Mouse (Mus musculus) kidney, embryonic 16.5 days (tissue): ENCODE data around the gene Atp5h. TPM values are rescaled to one million over a fixed set of nuclear protein-coding genes. Genes with fewer than 3 reads are reported as not detected.
"Not testable (repeated sequence)": the region's sequence is repeated elsewhere in the genome, so short reads cannot be mapped to it uniquely, and the experiment has no call there.

Source experiments
- ATAC-seq: fragments of 200-750 bp; cut with Nextera tagmentation; 2 replicates; pipeline ENCODE4 v1.8.0; 2017; ENCODE audit warnings: moderate TSS enrichment; ENCODE audit not compliant: low FRiP score, low TSS enrichment
- H3K27ac ChIP-seq: fragments of 300-500 bp; sonication (generic); 2 replicates; pipeline ENCODE4 v1.5.1; 2014; ENCODE audit warnings: low read length
- H3K27me3 ChIP-seq: fragments of 300-500 bp; sonication (generic); 2 replicates; pipeline ENCODE4 v1.6.1; 2014; ENCODE audit warnings: low read length, control low read depth, mixed read lengths; ENCODE audit not compliant: insufficient read depth
- H3K36me3 ChIP-seq: fragments of 300-500 bp; sonication (generic); 2 replicates; pipeline ENCODE4 v1.6.1; 2014; ENCODE audit warnings: low read length, control low read depth, mixed read lengths; ENCODE audit not compliant: insufficient read depth
- H3K4me1 ChIP-seq: fragments of 300-500 bp; sonication (generic); 2 replicates; pipeline ENCODE4 v1.6.1; 2014; ENCODE audit warnings: low read length, control low read depth, mixed read lengths; ENCODE audit not compliant: insufficient read depth
- H3K4me2 ChIP-seq: fragments of 300-500 bp; sonication (generic); replicated peaks from 2 replicates; pipeline ENCODE4 v1.6.1; 2014; ENCODE audit warnings: low read depth, low read length
- H3K4me3 ChIP-seq: fragments of 300-500 bp; sonication (generic); 2 replicates; pipeline ENCODE4 v1.5.1; 2014; ENCODE audit warnings: mild to moderate bottlenecking, low read length
- H3K9ac ChIP-seq: fragments of 300-500 bp; sonication (generic); replicated peaks from 2 replicates; pipeline ENCODE4 v1.6.1; 2014; ENCODE audit warnings: low read length
- H3K9me3 ChIP-seq: fragments of 300-500 bp; sonication (generic); 2 replicates; pipeline ENCODE4 v1.6.1; 2016; ENCODE audit warnings: low read length, control low read depth
- WGBS: fragments of 180-500 bp; shearing (Covaris S2); extraction: QIAGEN DNeasy Blood & Tissue Kit; methylation state at CpG from one replicate; pipeline ENCODE4 v1.1.7; 2014; 5-methylcytosine and 5-hydroxymethylcytosine counted together
- polyA plus RNA-seq: library from polyadenylated mRNA; unstranded; fragments of >200 nt; fragmentation: Nextera tagmentation; extraction: Ambion mirVana; gene quantifications from 2 replicates; pipeline ENCODE4 v1.2.1, GENCODE M21; 2015

Atp5h gene
- polyA plus RNA-seq, 1 experiment from 2014 or later: 981 TPM

DNA sequence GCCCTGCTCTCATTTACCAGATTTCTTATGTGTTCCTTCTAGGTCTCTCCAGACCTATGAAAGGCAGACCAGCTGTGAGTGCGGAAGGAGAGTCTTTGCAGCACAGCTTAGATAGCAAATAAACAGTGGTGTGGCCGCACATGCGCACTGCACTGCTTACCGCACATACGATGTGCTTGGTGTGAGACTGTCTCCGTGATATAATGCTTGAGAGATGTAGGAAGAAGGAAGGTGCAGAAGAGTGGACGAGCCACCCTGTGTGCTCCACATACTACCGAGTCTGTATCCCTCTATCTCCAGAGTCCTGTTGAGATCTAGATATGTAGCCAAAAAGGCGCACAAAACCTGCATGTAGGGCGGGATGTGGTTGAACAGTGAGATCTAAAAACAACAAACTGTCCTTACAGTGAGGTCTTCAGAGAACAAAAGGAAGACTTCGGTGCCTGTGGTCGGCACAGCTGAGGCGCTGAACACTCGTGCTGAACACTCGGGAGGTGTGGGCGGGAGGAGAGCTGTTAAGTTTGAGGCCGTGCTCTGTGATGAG lies 12.8 kb downstream of the Atp5h start:
- peaks cover 17% of the 10 kb centered on the region for H3K4me1 ChIP-seq
- H3K4me3 ChIP-seq: no peak overlapping the region
- no peak for ATAC-seq
- no peaks in the 10 kb centered on the region for H3K27me3 ChIP-seq
- peaks cover 44% of the 10 kb centered on the region for H3K36me3 ChIP-seq
- no peak overlapping the region for H3K9ac ChIP-seq
- no peaks in the 10 kb centered on the region for H3K9me3 ChIP-seq
- H3K27ac ChIP-seq: no peak overlapping the region
- WGBS: 93% methylated on average over 17 of the region's 17 CpGs
- no peak overlapping the region for H3K4me2 ChIP-seq

DNA sequence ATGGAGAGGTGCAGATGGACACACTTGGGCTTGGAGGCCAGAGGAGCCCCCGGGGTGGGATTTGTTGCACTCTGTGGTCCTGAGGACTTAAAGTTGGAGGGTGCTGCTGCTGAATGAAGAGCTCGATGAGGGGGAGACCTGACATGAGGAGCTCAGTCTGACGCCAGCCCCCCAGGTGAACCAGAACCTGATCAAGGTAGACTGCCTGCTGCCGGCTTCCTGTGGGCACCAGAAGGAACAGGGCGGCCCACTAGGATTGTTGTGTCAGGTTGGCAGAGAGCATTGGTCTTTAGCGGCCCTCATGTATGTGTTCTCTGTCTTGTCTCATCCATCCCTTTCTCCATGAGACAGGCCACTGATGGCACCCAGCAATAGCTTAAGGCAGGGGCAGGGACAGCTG lies 14.0 kb downstream of the Atp5h start:
- 92% methylated on average over 6 of the region's 6 CpGs for WGBS
- Histone ChIP-seq H3K27me3 (no peaks in the 10 kb centered on the region), H3K36me3 (peaks cover 36% of the 10 kb centered on the region), H3K4me2 (no peak overlapping the region), H3K4me1 (peaks cover 8% of the 10 kb centered on the region), H3K9me3 (no peaks in the 10 kb centered on the region), H3K27ac (no peak overlapping the region), H3K9ac (no peak overlapping the region), H3K4me3 (no peak overlapping the region)
- no peak for ATAC-seq

DNA sequence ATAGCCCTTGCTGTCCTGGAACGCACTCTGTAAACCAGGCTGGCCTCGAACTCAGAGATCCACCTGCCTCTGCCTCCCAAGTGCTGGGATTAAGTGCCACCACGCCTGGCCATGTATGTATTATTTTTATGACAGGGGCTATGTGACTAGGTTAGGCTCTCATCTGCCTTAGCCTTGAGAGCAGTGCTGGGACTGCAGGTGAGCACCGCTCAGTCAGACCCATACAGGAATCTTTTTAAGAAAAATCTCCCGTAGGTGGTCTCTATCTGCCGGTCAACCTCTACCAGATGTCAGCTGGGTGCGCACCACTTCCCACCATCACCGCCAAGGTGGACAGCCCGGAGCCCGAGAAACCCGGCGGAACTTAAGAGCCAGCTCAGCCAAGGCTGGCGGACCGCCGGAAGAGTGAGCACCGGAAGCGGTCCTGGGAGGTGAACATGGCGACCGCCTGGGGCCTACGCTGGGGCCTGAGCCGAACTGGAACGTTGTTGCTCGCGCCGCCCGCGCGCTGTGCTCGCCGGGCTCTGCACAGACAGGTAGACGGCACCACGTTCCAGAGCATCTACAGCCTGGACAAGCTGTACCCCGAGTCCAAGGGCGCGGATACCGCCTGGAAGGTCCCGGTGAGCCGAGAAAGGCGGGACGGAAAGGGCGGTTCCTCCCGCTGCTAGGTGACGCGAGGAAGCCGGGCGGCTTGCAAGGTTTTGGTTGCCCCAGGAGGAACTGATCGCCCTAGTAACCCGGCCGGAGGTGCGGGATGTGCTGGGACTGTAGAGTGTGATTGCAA lies 16.2 kb downstream of the Atp5h start, which contains the start of gene Mrpl58:
Mrpl58 (plus strand) TSS at position 415 of the 787 bp plus-strand sequence.
- Histone ChIP-seq H3K9ac (peak within 1 kb of the TSS; percentile 93), H3K36me3 (peaks cover 16% of the 10 kb centered on the region; the same call in 1 of the 2 replicates), H3K9me3 (no peaks in the 10 kb centered on the region), H3K4me2 (peak within 1 kb of the TSS; percentile 66), H3K27me3 (no peaks in the 10 kb centered on the region), H3K4me3 (peak within 1 kb of the TSS; percentile 81), H3K4me1 (peaks cover 8% of the 10 kb centered on the region), H3K27ac (peak within 1 kb of the TSS; percentile 82)
- 4% methylated on average over 50 of the region's 50 CpGs for WGBS
- peak; percentile 90 for ATAC-seq

DNA sequence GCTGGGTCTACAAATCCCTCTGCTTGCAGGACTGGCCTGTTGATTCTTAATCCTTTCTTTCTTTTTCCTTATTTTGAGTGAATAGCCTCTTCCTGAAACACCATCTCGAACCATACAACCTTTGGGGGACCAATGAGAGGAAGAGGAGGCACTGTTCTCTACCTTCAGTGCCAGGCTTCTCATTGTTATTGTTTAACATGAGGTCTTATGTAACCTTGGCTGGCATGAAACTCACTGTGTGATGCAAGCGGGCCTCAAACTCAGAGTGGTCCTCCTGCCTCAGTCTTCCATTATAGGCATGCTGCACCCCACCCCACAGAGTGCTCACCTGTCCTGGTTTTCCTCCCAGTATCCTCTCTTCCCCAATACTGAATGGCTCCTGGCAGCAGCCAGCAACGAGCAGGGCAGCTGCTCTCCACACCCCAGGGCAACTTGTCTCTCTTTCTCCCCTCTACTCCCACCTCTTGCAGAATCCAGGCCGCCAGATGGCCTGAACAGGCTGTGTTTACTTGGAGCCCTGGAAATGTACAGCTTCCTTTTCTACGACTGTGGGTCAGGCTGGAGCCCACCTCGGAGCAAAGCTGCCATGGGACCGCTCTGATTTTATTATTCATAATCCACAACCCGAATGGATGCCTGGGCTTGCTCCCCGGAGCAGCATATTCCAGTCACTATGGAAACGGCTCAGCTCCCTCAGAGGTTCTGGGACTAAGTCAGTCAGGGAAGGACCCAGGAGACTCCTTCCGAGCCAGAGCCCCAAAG lies 19.0 kb downstream of the Atp5h start:
- H3K9ac ChIP-seq: no peak overlapping the region
- no peaks in the 10 kb centered on the region for H3K9me3 ChIP-seq
- H3K36me3 ChIP-seq: no peaks in the 10 kb centered on the region
- H3K4me1 ChIP-seq: peaks cover 8% of the 10 kb centered on the region
- 50% methylated on average over 11 of the region's 11 CpGs for WGBS
- no peak overlapping the region for H3K4me2 ChIP-seq
- H3K27me3 ChIP-seq: no peaks in the 10 kb centered on the region
- H3K27ac ChIP-seq: no peak overlapping the region
- ATAC-seq: no peak
- H3K4me3 ChIP-seq: no peak overlapping the region

DNA sequence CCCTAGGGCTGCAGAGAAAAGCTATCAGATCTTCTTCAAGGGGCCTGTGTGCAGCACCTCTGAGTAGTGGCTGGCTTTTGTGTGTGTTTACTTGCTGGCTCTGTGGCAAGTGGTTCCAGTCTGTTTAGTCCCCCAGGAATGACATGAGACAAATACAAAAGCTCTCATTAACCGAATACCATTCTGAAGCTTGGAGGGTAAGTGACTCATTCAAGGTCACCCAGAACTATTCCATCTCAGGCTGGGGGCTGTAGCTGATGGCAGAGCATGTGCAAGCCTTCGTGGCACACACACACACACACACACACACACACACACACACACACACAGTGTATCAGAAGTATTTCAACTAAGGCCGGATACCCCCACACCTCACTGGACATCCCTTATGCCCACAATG lies 19.6 kb downstream of the Atp5h start:
- Histone ChIP-seq H3K4me3 (no peak overlapping the region), H3K4me2 (no peak overlapping the region), H3K4me1 (peaks cover 8% of the 10 kb centered on the region), H3K36me3 (0 out of 2 replicates have a peak, but pooled peaks cover 4% of the 10 kb centered on the region), H3K27ac (no peak overlapping the region), H3K9me3 (no peaks in the 10 kb centered on the region), H3K27me3 (no peaks in the 10 kb centered on the region), H3K9ac (no peak overlapping the region)
- WGBS: 68% methylated on average over 3 of the region's 3 CpGs
- no peak for ATAC-seq

DNA sequence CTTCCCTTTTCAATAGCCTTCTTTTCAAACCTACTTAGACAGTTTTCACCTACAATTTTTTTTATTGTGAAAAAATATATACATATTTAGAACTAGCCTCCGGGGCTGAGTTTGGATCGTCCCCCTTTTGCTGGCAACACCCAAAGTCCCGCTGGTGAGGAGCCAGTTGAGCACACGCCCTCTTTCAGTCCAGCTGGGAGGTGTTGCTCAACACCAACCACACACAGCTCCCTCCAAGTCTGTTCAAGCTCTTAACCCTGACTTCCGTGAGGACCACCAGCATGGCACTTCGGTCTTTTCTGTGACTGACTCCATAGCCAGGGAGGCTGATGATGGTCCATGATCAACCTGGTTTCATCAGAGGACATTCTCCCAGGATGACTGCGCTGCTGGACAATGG lies 21.7 kb downstream of the Atp5h start:
- no peak for ATAC-seq
- Histone ChIP-seq H3K27me3 (no peaks in the 10 kb centered on the region), H3K9me3 (no peaks in the 10 kb centered on the region), H3K4me3 (no peak overlapping the region), H3K9ac (no peak overlapping the region), H3K4me1 (no peaks in the 10 kb centered on the region), H3K36me3 (peaks cover 9% of the 10 kb centered on the region), H3K4me2 (no peak overlapping the region), H3K27ac (no peak overlapping the region)
- 82% methylated on average over 7 of the region's 7 CpGs for WGBS

DNA sequence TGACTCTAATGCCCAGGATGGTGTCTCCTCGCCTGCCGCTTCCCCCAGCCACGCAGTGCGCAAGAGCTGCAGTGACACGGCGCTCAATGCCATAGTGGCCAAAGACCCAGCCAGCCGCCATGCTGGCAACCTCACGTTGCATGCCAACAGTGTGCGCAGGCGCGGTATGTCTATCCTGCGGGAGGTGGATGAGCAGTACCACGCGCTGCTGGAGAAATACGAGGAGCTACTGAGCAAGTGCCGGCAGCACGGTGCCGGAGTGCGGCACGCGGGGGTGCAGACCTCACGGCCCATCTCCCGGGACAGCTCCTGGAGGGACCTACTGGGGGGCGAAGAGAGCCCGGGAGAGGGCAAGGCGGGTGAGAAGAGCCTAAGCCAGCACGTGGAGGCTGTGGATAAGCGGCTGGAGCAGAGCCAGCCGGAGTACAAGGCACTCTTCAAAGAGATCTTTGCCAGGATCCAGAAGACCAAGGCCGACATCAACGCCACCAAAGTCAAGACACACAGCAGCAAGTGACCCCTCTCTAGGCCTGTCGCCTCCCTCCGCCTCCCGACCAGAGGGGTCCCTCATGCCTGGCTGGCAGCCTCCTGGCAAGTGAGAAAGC lies 25.9 kb downstream of the Atp5h start:
- Histone ChIP-seq H3K4me1 (no peaks in the 10 kb centered on the region), H3K4me3 (peak overlapping the region; percentile 18; the same call in 1 of the 2 replicates), H3K27me3 (no peaks in the 10 kb centered on the region), H3K9ac (no peak overlapping the region), H3K36me3 (peaks cover 24% of the 10 kb centered on the region), H3K4me2 (peak overlapping the region; percentile 36), H3K9me3 (no peaks in the 10 kb centered on the region), H3K27ac (no peak overlapping the region)
- 0 out of 2 replicates have a peak, but pooled peaks have one; percentile 39 for ATAC-seq
- 62% methylated on average over 34 of the region's 34 CpGs for WGBS

DNA sequence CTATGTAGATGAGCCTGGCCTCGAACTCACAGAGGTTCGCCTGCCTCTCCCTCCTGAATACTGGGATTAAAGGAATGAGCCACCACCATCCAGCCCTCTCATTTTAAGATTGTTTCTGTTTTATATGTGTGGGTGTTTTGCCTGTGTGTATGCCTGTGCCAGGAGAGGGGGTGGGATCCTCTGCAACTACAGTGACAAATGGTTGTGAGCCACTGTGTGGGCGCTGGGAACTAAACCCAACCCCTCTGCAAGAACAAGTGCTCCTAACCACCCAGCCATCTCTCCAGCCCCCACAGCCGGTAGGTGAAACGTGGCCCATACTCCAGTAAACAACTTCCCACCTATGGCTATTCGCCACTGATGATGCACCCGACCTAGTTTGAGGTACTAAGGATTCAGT lies 28.4 kb downstream of the Atp5h start:
- Histone ChIP-seq H3K4me2 (no peak overlapping the region), H3K27ac (no peak overlapping the region), H3K36me3 (peaks cover 24% of the 10 kb centered on the region), H3K4me3 (no peak overlapping the region), H3K27me3 (no peaks in the 10 kb centered on the region), H3K4me1 (no peaks in the 10 kb centered on the region), H3K9me3 (no peaks in the 10 kb centered on the region), H3K9ac (no peak overlapping the region)
- 87% methylated on average over 7 of the region's 7 CpGs for whole genome bisulfite sequencing
- no peak for ATAC-seq

DNA sequence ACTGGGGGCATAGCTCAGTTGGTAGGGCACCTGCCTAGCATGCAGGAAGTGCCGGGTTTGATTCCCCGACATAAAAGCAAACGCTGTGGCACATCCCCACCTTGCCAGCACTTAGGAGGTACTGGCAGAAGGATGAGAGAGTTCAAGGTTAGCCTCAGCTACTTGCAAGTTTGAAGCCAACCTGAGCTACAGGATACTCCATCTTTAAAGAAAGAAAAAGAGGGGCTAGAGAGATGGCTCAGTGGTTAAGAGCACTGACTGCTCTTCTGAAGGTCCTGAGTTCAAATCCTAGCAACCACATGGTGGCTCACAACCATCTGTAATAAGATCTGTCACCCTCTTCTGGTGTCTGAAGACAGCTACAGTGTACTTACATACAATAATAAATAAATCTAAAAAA lies 32.9 kb downstream of the Atp5h start:
- H3K36me3 ChIP-seq: not testable (repeated sequence)
- WGBS: 92% methylated on average over 3 of the region's 3 CpGs

More for the DNA sequence above, 32.9 kb downstream of the Atp5h start:
- H3K27ac ChIP-seq, H3K27me3 ChIP-seq, ATAC-seq, H3K4me3 ChIP-seq, H3K9ac ChIP-seq, H3K4me2 ChIP-seq, H3K9me3 ChIP-seq: not testable (repeated sequence)
- peaks cover 30% of the 10 kb centered on the region for H3K4me1 ChIP-seq
